Mouse (Mus musculus): ENCODE measurements around the gene Myg1.

The Myg1 gene

DNA sequence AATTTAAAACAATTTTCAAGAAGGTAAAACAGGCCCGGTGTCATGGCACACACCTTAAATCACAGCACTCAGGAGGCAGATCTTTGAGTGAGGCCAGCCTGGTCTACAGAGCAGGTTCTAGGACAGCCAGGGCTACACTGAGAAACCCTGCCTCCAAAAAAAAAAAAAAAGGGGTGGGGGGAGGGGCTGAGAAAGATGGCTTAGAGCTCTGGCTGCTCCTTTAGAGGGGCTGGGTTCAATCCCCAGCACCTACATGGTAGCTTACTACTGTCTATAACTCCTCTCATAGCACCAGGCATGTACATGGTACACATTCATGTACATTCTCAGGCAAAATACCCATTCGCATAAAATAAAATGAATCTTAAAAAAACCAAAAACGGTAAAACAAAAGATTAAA lies 13.0 kb downstream of the Myg1 start:
- DNase-seq (ENCODE audit: low read depth, low spot score), result no peak

DNA sequence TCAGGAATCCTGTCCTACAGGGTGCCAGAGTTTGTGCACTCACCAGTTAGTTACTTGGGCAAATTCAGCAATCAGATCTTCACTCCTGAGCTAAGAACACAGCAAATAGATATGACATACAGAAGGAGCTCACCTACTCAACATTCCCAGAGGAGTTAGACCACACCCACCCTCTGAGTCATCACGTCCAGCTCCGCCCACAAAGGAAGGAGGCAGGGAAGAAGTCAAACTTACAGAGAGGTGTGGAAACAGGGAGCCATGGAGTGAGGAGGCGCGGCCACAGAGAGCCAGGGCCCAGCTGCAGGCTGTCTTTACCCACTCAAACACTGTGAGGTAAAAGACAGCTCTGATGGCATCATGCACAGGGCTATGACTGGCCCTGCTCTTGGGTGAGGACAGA lies 14.9 kb downstream of the Myg1 start:
- DNase-seq (ENCODE audit: low read depth, low spot score), result no peak

DNA sequence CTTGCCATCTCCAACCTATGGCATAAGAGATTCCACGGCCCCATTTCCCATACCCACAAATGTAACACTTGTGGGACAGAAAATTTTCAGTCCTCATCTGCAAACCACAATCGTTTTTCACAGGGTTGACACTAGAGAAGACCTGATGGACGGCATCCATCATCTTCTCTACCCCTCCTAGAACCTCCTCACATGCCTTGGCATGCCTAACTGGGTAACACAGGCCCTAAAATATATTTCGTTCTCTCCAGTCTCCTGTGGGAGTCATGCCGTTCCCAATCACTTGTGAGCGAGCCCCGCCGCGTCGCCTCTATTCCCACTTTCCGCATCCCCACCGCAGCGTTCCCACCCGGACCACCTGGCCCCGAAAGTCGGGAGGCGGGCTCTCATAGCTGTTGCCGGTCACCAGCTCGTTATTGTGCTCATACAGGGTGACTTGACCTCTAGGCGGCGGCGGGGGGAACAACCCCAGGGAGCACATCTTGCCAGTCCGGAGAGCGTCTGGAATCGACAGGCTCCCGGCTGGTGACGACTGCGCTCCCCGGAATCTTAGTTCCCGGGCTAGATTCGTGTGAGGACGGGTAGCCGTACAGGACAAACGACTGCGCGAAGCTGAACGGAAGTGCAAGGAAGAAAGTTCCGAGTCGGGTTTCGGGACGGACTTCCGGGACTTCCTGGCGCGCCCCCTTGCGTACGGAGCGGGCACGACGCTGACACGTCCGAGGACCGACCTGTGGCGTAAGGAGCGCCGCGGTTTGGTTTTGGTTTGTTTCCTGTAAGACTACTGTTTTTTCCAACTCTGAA lies 18.8 kb downstream of the Myg1 start, which contains the start of gene Aaas:
Gene Aaas (minus strand): TSS at position 634 of the 804 bp plus-strand sequence.
- peak; percentile 93 for DNase-seq (ENCODE audit: low read depth, low spot score)

DNA sequence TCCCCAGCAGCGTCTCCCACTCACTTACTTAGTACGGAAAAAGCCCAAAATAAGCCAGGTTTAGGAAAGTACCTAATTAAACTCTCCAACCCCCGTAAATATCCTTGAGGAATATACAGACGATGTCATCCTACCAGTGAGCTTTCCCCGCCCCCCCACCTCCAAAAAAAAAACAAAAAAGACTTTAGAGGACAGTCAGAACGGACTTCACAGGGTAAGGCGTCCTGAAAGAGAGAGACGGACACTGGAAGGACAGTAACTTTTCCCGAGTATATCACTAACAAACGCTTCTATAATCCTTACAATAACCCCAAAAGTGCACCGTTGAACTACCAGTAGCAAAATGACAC lies 19.4 kb downstream of the Myg1 start:
- DNase-seq (ENCODE audit: low read depth, low spot score), result no peak

DNA sequence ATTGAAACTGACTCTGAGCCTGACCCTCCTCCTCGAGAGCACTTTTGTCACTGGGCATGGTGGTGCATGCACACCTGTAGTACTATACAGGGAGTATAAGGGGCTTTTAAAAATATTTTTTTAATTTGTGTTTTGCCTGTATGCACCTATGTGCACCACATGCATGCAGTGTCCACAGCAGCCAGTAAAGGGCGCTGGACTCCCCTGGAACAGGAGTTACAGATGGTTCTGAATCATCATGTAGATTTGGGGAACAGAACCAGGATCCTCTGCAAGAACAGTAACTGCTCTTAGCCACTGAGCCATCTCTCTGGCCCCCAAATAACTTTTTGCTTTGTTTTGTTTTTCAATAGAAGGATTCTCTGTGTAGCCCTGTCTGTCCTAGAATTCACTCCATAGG lies 20.7 kb downstream of the Myg1 start:
- DNase-seq (ENCODE audit: low read depth, low spot score), result no peak

DNA sequence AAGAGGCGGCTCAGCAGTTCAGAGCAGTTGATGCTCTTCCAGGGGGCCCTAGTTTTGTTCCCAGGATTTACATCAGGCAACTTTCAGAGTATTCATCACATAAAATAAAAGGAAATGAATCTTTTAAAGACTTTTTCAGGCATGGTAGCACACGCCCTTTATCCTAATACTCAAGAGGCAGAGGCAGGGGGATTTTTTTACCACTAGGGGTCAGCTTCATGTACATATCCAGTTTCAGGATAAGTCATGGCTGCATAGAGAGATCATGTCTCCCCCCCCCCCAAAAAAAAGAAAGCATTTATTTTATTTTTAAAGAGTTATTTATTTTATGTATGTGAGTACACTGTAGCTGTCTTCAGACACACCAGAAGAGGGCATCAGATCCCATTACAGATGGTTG lies 22.5 kb downstream of the Myg1 start:
- no peak for DNase-seq (ENCODE audit: low read depth, low spot score)

GRCm38 (mm10) chr15:102355134-102355870 lies 23.8 kb downstream of the Myg1 start:
- peak; percentile 39 for DNase-seq (ENCODE audit: low read depth, low spot score)

GRCm38 (mm10) chr15:102355871-102356441 lies 24.4 kb downstream of the Myg1 start:
- DNase-seq (ENCODE audit: low read depth, low spot score), result peak; percentile 50

- DNase-seq (ENCODE audit: low read depth, low spot score), result no peak
These were observed 25.2 kb downstream of the Myg1 start for GRCm38 (mm10) chr15:102356501-102357325.

GRCm38 (mm10) chr15:102358126-102358525 lies 26.6 kb downstream of the Myg1 start:
- no peak for DNase-seq (ENCODE audit: low read depth, low spot score)

DNA sequence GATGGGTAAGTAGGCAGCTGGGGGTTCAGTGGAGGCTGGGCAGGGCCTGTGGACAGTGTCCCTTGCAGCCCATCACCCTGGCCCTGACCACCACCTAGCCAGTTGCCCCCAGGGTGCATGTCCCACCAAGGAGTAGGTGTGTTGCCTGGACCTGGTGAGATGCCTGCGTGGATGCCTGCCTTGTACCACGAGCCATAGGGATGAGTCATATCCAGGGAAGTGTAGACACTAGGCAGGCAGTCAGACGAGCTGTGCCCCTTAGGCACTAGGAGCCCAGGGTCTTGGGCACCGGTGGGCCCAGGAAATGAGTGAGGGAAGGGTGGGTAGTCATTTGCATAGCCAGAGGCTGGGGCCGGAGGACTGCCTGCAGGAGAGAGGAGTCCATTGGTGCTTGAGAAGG lies 27.3 kb downstream of the Myg1 start:
- DNase-seq (ENCODE audit: low read depth, low spot score), result no peak

DNA sequence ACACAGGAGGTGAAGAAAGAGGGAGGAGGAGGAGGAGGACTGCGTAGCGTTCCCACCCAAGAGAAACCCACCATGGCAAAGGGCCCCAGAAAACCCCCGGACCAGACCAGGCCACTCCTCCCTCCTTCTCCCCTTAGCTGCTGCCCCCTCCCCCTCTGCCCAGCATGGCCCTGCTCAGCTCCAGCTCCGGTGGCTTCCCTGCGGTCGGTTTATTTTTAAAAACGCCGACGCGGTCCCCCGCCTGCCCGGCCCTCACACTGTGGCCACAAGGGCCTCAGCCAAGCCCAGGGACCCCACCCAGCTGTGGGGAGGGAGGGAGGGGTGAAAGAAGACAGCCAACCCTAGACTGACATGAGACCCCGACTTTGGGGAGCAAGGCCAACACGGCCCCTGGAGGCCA lies 31.1 kb downstream of the Myg1 start:
- DNase-seq (ENCODE audit: low read depth, low spot score), result no peak

- no peak for DNase-seq (ENCODE audit: low read depth, low spot score)
These were observed 33.2 kb downstream of the Myg1 start for GRCm38 (mm10) chr15:102364678-102365077.

- no peak for DNase-seq (ENCODE audit: low read depth, low spot score)
These were observed 34.7 kb downstream of the Myg1 start for GRCm38 (mm10) chr15:102366238-102366637.

DNA sequence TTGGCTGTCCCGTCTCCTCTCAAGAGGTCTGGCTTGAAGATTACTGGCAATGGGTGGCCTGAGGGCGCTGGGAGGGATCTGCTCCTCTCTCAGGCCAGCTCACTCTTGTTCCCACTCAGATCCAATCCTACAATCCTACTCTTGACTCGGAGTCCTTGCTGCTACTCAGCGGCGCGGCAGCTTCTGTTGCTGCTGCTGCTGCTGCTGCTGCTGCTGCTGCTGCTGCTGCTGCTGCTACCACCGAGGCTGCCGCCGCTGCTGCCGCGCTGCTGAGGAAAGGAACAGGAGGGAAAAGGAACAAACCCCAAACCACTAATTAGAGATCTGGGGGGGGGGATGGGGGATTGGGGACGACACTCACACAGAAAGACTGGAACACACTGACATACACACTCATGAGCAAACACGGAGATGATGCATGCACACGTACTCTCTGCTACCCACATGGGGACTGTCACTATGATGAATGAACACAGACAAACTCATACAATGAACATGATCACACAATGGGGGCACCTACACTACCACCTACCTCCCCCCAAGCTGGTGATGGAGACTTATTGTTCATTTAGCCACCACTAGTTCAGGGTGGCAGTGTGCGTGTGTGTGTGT lies 35.3 kb downstream of the Myg1 start, which contains the start of gene Sp7:
Gene Sp7 (minus strand): TSS at position 450 of the 612 bp plus-strand sequence.
- no peak for DNase-seq (ENCODE audit: low read depth, low spot score)

DNA sequence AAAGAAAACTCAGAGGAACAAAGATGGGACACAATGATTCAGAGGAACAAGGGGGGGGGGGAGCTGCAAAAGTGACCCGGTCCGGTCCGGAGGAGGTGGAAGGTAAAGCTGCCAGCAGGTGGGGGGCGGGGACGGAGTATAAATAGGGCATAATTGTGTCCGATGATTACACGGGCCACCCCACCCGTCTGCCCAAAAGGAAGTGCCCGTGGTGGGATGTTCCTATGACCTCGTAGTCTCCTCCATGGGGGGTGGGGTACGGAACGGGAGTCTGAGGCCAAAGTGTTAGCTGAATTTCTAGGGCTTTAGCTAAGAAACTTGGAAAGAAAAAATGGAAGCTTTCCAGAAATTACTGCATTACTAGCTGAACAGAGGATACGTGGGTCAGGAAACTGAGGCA lies 38.5 kb downstream of the Myg1 start:
- DNase-seq (ENCODE audit: low read depth, low spot score), result no peak

DNA sequence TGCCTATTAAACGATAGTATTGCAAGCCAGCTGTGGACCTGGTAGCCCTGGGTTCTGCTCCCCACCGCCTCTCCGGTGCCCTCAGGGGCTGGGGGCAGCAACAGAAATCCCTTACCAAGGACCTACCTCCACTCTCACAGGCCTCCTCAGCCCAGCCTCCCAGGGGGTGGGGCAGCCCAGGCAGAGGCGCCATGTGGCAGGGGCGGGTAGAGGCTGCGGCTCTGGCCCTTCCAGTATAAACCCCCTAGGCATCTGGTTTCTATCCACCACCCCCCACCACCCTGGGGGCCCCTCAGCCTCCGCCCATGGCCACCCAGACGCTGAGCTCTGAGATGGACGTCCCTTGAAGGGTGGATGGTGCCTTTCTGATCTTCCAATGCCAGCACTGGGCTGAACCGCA lies 39.2 kb downstream of the Myg1 start:
- DNase-seq (ENCODE audit: low read depth, low spot score), result no peak

- DNase-seq (ENCODE audit: low read depth, low spot score), result no peak
These were observed 45.1 kb downstream of the Myg1 start for GRCm38 (mm10) chr15:102376453-102377162.

DNA sequence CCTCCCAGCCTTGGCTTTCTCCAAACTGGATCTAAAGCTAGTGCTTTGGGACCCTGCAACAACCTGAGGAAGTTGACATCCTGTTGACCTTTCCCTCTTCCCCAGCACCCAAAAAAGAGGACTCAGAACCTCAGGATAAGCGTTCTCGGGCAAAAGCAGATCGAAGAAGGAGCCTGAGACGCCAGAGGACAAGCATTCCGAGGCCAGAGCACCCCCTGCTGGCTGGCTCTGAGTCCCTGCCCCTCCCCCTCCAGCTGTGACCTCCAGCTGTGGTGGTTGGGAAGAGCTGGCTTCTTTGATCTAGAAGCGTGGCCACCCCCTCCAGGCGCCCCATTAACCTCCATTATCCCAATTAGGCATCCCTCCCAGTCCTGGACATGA lies 45.6 kb downstream of the Myg1 start:
- DNase-seq (ENCODE audit: low read depth, low spot score), result peak; percentile 81

- DNase-seq (ENCODE audit: low read depth, low spot score), result no peak
These were observed 46.3 kb downstream of the Myg1 start for GRCm38 (mm10) chr15:102377810-102378262.

- DNase-seq (ENCODE audit: low read depth, low spot score), result no peak
These were observed 50.1 kb downstream of the Myg1 start for GRCm38 (mm10) chr15:102381575-102381974.

Data from embryo, embryonic 11.5 days (tissue).